Mouse (Mus musculus) ovary, postnatal 36 days (tissue): ENCODE data around the gene Celsr2.

Source experiments
- DNase-seq: peaks from one replicate; pipeline ENCODE4 v3.0.0; 2022; ENCODE audit warnings: low spot score, mixed read lengths

The Celsr2 gene

DNA sequence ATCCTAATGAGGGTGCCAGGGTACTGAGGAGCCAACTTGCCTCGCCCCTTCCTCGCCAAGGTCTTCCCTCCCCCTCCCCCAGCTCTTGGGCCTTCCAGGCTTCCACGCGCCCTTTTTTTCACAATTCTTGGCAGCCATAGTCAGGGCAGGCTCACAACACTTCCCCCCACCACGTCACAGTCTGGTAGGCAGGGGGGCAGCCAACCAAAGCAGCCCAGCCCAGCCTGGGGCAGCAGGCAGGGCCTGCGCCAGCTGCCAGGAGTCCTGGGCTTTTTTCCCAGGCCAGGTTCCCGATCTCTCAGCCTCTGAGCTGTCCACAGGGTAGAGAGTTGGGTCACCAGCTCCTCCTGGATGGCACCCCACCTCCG lies 3.6 kb downstream of the Celsr2 start:
- peak; percentile 56 for DNase-seq

DNA sequence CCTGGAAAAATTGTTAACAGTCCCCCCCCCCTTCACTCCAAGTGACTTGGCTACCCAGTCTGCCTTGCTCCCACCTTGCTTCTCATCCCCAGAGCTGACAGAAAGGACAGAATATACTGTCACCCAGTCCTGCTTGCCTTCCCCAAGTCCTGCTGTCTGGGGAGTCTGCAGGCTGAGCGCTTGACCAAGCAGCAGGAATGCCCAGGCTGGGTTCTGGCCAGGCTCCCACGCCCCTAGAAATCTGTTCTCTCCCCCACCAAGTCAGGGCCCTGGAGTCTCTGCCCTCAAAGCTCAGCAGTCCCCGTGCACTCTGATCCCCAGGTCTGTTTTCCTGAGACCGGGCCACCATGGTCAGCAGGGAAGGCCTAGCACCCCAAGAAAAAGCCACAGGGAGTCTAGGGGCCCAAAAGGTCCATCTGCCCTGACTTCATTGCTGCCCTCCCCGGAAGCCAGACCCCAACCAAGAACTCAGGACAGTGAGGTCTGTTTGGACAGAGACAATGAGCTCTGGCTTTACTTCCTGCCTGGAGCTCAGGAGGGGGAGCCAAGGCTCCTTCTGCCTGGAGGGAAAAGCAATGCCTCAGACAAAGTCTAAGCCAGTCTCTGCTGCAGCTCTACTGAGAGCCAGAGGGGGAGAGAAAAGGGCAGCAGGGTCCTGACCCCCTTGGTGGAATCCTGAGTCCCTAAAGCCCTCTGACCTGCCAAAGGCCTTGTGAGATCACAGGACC lies 4.2 kb downstream of the Celsr2 start:
- no peak for DNase-seq

DNA sequence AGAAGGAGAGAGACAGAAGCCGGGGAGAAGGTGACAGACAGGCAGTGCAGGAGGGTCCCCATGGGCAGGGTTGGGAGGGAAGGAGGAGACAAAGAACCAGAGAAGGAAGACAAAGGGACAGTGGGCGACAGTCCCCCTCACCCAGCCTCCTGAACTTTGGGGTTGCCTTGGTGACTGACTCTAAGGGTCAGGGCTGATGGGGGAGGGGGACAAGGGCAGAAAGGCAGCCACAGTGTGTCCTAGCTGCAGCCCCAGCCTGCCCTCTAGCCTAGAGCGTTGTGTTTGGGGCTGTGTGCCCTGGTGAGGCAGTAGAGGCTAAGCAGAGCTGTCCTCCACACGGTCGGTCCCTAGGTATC lies 5.0 kb downstream of the Celsr2 start:
- no peak for DNase-seq

DNA sequence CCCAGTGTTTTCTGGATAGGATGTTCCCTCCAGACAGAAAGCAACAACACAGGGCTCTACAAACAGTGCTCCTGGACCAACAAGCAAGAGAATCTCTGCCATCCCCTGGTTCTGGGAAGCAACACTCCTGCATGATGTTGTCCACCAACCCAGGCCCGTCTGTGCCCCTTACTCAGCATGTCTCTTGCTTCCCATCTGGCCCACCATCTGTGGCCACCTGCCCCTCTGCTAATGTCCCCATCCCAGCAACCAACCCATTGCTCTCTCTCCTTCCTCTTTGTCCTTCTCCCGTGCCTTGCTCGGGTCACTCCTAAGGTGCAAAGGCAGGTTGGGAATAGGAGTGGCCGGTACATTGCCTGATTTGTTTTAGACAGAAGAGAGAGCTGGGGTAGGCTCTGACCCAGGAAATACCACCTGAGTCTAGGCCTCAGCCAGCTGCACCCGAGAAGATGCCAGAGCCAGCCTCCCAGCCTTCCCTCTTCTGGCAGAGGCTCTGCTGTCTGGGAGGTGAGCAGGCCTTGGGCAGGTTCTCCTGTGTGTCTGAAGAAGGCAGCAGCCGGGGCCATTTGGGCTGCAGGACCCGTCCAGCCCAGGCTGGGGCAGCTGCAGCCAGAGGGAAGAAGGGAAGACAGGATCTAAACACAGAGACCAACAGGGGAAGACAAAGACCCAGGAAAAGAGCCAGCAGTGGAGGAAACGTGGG lies 5.5 kb downstream of the Celsr2 start:
- no peak for DNase-seq

DNA sequence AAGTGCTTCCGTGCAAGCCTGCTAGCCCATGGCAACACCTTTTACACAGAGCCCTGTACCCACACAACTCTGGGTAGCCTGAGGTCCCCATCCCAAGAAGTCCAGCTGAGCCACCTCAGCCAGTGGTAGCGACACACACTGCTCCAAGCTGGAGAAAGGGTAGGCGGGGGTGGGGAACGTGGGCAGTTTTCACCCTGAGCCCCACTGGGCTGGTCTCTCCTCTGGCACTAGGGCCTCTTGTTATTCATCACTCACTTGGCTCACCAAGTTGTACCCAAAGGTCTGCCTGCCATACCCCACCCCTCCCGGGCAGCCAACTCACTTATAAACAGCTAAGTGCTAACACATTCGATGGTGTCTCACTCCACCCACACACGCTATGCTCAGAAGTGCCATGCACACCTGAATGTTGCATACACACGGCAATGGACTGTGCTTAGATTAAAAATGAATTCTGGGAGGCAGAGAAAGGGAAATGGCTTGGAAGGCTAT lies 6.8 kb downstream of the Celsr2 start:
- DNase-seq, result no peak

DNA sequence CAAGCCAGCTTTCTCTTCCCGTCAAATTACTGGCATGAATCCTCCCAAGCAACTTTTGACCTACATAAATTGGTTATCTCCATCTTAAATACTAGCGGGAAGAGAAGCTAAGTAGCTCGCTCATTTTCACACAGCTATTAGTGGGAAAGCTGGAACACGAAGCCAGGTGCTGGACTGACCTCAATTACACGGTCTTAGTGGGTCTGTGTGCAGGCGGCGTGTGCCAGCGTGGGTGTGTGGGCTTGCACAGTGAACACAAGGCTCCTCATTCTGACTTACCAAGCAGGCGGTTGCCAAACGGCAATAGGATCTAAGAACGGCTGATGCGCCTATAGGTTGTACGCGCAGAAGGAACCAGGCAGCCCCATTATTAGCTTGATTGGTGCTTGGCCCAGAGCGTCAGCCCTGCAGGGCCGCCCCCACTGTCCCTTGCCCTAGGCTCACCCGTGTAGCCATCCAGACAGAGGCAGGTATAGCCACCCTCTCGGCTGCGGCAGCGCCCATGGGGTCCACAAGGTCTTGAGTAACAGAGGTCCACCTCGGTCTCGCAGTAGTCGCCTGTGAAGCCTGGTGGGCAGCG lies 9.0 kb downstream of the Celsr2 start:
- DNase-seq, result no peak

DNA sequence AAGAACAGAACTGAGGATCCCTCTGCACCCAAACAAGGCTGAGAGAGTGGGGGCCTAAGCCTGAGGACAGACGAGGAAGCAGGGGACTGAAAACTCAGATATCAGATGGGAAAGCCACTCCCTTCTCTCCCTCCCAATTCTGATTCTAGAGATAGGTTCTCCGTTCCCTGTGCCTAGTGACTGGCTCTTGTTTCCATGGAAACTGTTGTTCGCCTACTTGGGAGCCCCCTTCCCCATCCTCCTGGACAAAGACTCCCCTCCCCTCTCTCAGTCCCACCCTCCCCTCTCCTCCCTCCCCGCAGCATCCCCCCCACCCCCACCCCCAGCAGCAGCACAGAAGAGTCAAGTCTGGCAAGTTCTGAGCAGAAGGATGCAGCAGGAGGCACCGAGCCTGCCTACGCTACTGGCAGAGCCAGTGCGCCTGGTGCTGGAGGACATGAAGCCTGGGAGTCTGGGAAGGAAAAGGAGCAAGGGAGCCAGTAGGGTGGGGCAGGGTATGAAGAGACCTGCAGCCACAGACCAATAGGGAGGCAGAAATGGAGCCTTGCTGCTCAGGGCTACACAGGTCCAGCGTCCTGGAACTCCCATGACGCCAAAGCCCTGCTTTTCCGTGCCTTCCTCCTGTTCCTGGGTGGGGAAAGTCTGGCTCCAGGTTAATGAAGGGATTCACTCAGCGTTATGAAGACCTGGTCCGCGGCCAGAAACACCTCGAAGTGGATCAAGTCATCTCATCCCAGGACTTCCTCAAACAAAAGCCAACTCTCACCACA lies 9.6 kb downstream of the Celsr2 start:
- DNase-seq, result no peak

DNA sequence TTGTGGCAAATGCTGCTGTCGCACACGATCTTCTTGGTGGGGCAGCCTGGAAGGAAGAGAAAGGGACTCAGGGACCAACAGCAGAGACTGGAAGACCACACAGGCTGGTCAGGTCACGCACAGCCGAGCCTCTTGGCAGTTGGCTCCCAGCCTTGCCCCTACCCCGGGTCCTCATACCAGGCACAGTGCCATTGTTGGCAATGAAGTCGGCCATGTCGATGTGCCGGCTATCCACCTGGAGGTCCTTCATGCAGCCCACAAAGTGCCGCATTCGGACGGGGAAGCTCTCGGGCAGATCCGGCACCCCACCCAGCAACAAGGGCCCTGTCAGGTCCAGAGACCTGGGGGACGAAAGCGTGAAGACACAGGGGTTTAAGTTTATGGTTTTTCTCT lies 12.8 kb downstream of the Celsr2 start:
- no peak for DNase-seq

DNA sequence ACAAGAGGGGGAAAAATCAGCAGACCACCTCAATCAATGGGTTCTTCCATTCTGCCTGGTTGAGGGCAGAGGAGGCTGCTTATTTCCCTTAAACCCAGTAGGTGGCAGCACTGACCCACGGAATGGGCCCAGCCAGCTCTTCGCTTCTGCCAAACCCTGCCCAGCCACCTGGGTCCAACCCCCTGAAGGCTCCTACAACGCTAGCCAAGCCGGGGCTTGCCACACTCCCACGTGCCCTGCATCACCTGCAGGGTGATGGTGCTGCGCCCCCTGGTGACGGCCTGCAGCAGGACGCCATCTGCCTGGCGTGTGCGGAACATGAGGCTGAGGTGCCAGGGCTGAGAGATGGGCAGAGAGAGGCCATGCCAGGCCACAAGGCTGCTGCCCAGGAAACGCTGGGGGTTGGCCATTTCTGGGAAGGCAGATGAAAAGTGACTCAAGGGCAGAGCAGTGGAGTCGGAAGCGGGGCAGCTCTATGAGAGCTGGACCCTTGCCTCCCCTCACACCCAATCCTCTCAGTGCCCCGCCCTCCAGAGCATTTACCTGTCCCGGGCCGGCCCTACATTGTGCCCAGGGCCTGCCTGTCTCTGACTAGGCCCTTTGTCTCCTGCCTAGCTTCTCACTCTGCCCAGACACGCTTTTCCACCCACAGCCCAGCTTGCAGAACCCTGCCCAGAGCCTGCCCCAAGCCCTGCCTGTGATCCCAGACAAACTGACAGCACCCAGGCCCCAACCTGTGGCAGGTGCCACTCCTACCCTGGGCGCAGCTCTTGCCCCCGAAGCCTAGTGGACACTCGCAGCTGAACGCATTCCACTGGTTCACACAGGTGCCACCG lies 13.4 kb downstream of the Celsr2 start:
- peak; percentile 89 for DNase-seq

DNA sequence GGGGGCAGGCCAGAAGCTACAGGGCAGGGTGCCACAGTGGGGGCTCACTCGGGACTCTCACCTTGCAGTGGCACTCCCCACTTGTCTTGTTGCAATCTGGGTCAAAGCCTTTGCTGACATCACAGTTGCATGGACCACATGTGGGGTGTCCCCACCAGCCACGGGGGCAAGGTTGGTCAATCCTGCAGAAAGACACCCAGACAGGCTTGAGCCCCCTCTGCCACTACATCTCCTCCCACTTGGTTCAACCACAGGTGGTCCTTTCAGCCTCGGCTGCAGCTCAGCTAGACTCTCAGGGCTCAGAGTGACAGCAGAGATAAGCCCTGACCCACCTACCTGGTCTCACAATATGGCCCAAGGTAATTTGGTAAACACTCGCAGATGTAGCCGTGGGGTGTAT lies 14.9 kb downstream of the Celsr2 start:
- DNase-seq, result no peak

DNA sequence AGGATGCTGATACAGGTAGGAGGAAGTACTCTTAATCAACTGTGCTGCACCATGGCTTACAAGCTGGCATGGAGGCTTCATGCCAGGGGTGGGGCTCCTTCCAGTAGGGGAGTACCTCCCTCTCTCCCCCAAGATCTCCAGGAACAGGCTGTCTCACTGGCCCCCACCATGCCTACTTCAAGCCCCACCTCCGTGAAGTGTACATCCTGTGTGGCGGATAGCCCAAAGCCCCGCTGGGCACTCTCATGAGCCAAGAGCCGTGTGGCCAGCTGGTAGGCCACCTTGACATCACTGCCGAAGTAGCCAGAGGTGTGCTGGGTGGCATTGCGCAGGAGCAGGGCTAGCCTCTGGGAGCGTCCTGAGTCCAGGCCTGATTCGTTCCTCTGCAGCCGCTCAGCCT lies 17.1 kb downstream of the Celsr2 start:
- no peak for DNase-seq

DNA sequence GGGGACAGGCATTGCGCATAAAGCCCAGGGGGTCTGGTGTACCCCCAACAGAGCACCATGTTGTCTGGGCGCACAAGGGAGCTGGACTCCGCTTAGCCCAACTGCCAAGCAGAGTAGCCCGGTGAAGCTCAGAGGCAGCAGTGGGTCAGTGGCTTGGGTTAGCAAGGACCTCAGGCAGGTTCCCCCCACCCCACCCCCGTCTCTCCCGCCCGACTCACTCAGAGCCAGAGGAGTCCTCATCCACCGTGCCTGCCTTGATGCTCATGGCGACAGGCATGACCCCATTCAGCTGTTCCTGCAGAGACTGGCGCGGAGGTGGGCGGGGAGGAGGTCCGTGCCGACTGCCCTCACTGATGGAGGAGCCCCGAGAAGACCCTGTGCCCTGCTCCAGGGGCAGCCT lies 22.6 kb downstream of the Celsr2 start:
- no peak for DNase-seq

DNA sequence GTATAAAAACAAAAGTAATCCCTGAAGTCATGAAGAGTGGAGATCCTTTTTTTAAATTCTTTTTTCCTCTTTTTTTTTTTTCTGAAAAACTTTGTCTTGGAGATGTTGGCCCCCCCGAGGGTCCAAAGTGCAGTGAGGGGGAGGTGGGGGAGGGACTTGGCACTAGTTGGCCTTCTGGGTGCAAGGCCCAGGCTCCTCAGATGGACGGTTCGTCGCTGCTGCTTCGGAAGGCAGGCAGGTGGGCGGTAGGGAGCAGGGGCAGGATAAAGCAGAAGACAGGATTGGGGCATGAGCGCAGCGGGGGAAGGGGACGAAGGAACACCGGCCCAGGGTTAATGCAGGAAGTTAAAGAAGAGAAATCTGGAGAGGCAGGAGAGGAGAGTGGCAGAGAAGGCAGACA lies 23.1 kb downstream of the Celsr2 start:
- DNase-seq, result no peak

DNA sequence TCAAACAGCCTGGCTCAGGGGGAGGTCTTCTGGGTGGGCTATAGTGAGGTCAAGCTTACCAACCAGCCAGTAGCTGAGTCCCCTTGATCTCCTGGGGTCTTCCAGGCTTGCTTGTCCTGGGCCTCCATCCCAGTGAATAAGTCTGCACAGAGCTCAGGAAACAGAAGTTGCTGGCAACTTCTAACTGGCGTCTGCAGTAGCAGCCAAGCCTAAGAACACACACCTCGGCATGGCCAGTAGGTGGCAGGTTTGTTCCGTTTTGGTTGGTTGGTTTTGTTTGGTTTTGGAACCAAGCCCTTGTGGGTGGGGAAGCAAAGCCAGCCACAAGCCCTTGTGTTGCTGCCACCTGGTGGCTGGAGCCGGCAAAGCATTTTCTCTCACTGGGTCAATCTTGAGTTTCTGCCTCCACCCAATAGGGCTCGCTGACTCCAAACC lies 26.2 kb downstream of the Celsr2 start:
- peak; percentile 92 for DNase-seq

DNA sequence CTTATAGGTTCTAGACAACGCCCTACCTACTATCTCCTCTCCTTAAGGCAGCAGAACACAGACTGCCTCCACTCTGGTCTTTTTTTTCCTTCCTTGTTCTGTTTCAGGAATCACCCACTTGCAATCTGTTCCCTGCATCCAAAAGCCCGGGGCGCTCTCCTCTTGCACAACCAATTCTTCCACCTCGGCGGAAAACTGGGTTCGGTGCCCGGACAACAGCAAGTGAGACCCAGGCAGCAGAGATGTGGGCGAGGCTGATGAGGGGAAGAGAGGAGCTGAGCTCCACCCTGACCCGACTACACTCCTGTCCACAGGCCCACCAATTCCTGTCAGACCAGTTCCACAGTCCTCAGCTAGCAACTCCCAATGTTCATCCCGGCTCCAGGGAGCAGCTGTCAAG lies 29.2 kb downstream of the Celsr2 start:
- no peak for DNase-seq

DNA sequence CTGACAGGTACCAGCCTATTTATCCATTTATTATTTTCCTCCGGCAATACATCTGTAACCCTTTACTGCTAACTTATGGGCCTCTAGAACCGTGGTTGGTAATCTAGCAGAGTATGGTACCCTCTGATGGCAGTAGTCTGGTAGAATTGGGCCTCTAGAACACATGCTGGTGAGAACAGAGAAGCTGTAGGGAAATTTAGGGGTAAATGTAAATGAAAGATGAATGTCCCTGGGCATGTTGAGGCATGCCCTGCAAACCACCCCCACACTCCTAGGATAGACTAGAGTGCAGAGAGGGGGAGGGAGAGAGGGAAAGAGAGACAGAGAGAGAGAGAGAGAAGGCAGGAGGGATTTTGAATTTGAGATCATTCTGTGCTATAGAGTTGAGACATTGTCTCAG lies 30.9 kb downstream of the Celsr2 start:
- DNase-seq, result no peak

DNA sequence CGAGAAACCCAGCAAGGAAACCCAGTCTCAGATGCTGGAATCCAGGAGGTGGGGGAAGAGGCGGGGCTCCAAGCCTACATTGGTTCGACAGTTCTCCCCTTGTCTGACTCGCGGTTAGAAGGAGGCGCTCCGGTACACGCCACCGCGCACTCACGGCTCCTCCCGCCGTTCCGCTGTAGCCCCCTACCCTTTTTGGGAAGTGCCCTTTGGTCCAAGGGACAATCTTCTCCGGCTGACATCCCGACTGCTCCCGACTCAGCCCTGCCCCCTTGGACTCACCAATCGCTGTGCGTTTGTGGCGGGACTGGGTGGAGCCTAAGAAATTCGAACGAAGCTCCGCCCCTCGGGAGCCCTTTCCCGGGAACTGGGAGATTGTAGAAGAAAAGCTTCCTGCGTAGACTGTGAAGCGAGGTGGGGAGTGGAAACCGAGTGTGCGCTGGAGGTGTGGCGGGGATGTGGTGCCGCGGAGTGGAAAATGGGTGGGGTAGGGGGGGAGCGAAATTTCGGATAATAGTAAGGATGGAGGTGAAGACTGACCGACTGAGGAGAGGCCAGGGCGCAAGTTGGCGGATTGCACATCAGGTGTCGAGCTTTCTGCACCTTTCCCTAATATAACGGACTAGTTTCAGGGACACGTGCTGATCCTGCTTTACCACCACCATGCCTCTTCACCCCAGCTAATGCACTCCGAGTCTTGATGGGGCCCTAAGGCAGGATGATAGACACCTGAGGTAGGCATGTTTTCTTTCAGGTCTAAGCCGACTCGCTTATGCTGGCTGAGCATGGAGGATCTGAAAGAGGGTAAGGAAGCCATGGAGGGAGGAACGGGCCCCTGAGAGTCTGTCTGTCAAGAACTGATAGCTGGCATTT lies 31.6 kb downstream of the Celsr2 start, which contains the start of gene Psrc1:
Psrc1 (plus strand) TSS at position 355 of the 870 bp plus-strand sequence.
- DNase-seq, result peak; percentile 84

DNA sequence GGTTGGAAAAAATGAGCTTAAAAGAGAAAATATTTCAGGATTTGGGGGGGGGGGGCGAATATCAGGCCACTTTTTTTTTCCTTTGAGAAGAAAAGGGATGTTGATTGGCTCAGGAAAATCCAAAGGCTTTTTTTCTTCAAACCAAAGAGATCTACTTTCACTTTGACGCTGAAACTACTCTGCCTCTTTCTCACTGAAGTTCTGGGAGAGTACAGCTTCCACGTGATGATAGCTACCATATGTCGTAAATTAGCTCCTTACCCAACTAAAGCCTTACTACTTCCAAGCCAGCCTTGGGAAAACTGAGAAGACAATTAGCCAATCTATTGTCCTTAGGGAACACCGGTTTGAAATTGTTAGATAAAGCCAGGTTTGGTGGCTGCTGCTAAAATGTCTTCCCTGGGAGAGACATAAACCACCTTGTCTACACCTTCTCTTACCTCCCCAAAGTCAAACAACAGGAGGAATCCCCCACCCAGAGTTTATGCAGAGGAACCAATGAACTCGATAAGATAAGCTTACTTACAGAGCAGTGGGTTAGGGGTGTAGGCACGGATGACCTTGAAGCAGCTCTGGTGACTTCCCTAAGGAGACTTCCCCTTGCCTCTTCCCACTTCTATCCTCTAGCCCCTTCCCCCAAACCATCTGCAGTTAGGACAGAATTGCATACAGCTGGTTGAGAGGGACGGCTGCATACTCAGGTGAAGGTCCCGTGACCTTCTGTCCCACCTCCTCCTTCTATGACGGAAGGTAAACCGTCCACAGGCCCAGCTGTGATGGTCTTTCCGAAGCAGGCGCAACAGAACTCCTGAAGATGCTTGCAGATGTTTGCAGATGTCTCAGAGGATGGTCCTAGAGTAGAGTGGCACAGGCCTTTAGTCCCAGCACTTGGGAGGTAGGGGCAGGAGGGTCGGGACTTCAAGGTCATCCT lies 33.1 kb downstream of the Celsr2 start:
- DNase-seq, result no peak

DNA sequence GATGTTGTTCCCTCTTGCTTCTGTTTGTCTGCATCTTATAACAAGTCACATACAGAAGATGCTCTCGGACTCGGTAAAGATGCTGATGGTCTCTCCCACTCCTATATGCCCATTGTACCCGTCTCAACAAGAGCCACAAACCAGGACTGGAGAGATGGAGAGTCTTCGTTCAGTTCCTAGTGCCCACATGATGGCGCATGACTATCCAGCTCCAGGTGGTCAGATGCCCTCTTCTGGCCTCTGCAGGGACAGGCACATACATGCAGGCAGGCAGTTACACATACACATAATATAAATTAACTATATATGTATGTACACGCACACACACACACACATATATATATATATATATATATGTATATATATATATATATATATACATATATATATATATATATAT lies 34.7 kb downstream of the Celsr2 start:
- no peak for DNase-seq
